Mouse (Mus musculus) liver, embryonic 13.5 days (tissue): ENCODE data around the gene Gsg1l. TPM values are rescaled to one million over a fixed set of nuclear protein-coding genes. Genes with fewer than 3 reads are reported as not detected.

Experiments used
- ATAC-seq: fragments of 200-750 bp; cut with Nextera tagmentation; 2 replicates; pipeline ENCODE4 v1.8.0; 2017; ENCODE audit warnings: low read depth, mild to moderate bottlenecking, moderate number of reproducible peaks, moderate library complexity
- DNase-seq: peaks from one replicate; pipeline ENCODE4 v3.0.0; 2022
- H3K27ac ChIP-seq: fragments of 300-500 bp; sonication (generic); 2 replicates; pipeline ENCODE4 v1.5.1; 2015; ENCODE audit warnings: moderate library complexity, mild to moderate bottlenecking, inconsistent platforms
- H3K27me3 ChIP-seq: fragments of 300-500 bp; sonication (generic); 2 replicates; pipeline ENCODE4 v1.6.1; 2015; ENCODE audit warnings: mild to moderate bottlenecking, inconsistent platforms
- H3K36me3 ChIP-seq: fragments of 300-500 bp; sonication (generic); 2 replicates; pipeline ENCODE4 v1.6.1; 2015; ENCODE audit warnings: mild to moderate bottlenecking, inconsistent platforms
- H3K4me1 ChIP-seq: fragments of 300-500 bp; sonication (generic); replicated peaks from 2 replicates; pipeline ENCODE4 v1.6.1; 2015; ENCODE audit warnings: inconsistent platforms
- H3K4me2 ChIP-seq: fragments of 300-500 bp; sonication (generic); 2 replicates; pipeline ENCODE4 v1.6.1; 2015; ENCODE audit warnings: inconsistent platforms, mild to moderate bottlenecking, moderate library complexity
- H3K4me3 ChIP-seq: fragments of 300-500 bp; sonication (generic); replicated peaks from 2 replicates; pipeline ENCODE4 v1.5.1; 2015; ENCODE audit warnings: mild to moderate bottlenecking, inconsistent platforms
- H3K9ac ChIP-seq: fragments of 300-500 bp; sonication (generic); 2 replicates; pipeline ENCODE4 v1.6.1; 2015; ENCODE audit warnings: mild to moderate bottlenecking, inconsistent platforms
- H3K9me3 ChIP-seq: fragments of 300-500 bp; sonication (generic); replicated peaks from 2 replicates; pipeline ENCODE4 v1.6.1; 2016; ENCODE audit warnings: inconsistent platforms
- WGBS: fragments of 180-500 bp; shearing (Covaris S2); methylation state at CpG from one replicate; pipeline ENCODE4 v1.1.7; 2015; ENCODE audit not compliant: insufficient replicate concordance; 5-methylcytosine and 5-hydroxymethylcytosine counted together
- polyA plus RNA-seq: library from polyadenylated mRNA; unstranded; fragments of >200 nt; fragmentation: Nextera tagmentation; extraction: Ambion mirVana; gene quantifications from 2 replicates; pipeline ENCODE4 v1.2.1, GENCODE M21; 2015

Gene Gsg1l
- polyA plus RNA-seq, 1 experiment from 2014 or later: 0.06 TPM

DNA sequence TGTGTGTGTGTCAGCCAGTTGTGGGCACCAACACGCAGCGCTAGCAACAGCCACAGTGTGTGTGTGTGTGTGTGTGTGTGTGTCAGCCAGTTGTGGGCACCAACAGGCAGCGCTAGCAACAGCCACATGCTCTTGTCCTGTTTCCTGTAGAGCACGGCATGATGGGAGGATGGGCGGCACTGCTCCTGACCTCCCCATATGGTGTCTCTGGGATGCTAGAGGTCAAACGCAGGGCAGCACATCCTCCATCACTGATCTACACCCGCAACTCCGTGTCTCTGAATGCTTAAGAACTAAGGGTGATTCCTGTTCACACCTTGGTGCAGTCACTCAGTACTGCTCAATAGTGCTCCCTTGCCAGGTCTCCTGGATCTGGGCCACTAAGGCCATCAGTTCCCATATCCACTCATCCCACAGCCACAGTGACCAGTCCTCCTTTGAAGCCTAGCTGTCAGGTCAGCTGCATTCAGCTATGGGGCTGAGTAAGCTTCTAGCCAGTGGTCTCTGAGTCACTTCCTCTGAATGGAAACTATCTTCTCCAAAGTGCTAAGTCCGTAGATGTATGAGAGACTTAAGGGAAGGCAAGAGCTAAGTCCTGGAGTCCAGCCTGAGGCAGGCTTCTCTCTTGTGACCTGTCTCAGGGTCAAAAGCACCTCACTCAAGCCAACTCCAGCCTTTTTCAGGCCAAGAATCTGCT, 15.2 kb upstream of the Gsg1l start:
- Histone ChIP-seq H3K27ac (no peak overlapping the region), H3K4me2 (no peak overlapping the region), H3K36me3 (peaks cover 40% of the 10 kb centered on the region), H3K4me3 (no peak overlapping the region), H3K9me3 (no peaks in the 10 kb centered on the region), H3K4me1 (no peaks in the 10 kb centered on the region), H3K27me3 (no peaks in the 10 kb centered on the region), H3K9ac (no peak overlapping the region)
- 60% methylated on average over 7 of the region's 9 CpGs for WGBS
- ATAC-seq (no peak), DNase-seq (no peak)

DNA sequence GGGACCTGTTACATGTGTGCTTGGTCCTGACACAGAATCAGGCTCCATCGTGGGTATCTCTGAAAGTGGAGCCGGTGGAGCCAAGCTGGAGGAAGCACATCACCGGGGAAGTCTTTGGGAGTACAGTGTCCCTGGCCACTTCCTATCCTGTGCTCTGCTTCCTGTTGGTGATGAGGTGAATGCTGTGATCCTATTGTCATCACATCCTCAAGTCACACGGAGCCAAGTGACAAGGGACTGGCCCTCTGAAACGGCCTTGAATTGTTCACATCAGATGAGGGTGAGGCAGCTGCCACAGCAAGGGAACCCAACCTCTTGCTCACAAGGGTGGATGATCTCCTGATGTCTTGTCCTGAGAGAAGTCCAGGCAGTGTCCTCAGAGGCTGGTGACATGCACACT, 14.4 kb upstream of the Gsg1l start:
- H3K9ac ChIP-seq: no peak overlapping the region
- DNase-seq (no peak), ATAC-seq (no peak)
- no peak overlapping the region for H3K27ac ChIP-seq
- H3K36me3 ChIP-seq: peaks cover 32% of the 10 kb centered on the region
- no peak overlapping the region for H3K4me3 ChIP-seq
- no peaks in the 10 kb centered on the region for H3K9me3 ChIP-seq
- no peaks in the 10 kb centered on the region for H3K4me1 ChIP-seq
- H3K27me3 ChIP-seq: no peaks in the 10 kb centered on the region
- H3K4me2 ChIP-seq: no peak overlapping the region
- 43% methylated on average over 5 of the region's 5 CpGs for WGBS

DNA sequence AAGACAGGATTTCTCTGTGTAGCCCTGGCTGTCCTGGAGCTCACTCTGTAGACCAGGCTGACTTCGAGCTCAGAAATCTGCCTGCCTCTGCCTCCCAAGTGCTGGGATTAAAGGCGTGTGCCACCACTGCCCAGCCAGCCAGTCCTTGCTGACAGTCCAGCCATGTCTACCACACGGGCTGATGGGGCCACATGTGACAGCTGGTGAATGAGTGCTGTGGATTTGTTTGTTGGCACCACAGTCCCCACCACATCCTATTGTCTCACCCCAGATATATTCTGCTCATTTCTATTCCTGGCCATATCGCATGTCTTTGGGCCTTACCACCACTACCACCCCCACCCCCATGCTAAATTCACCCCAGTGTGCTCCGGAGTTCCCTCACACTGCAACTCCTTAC, 12.5 kb upstream of the Gsg1l start:
- ATAC-seq (no peak), DNase-seq (no peak)
- peaks cover 14% of the 10 kb centered on the region for H3K36me3 ChIP-seq
- H3K9me3 ChIP-seq: no peaks in the 10 kb centered on the region
- no peaks in the 10 kb centered on the region for H3K27me3 ChIP-seq
- H3K27ac ChIP-seq: no peak overlapping the region
- no peak overlapping the region for H3K9ac ChIP-seq
- H3K4me3 ChIP-seq: no peak overlapping the region
- no peaks in the 10 kb centered on the region for H3K4me1 ChIP-seq
- WGBS: 62% methylated on average over 5 of the region's 5 CpGs
- no peak overlapping the region for H3K4me2 ChIP-seq

DNA sequence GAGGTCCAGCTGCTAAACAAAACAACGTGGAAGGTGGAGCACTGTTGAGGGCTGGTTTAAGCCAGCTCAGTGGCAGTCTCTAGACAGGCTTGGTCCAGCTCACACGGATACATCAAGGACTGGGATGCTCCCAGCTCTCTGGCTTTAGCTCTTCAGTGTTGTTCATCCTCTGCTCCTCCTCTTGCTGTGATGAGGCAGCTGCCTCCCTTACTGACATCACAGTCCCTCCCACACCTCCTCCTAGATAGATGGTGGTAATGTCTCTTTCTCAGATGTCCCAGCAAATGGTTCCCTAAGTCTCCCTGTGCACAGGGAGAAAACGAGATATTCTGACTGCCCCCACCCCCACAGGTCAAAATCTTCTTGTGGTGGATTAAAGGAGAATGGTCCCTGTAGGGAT, 11.0 kb upstream of the Gsg1l start:
- H3K4me1 ChIP-seq: no peaks in the 10 kb centered on the region
- H3K9me3 ChIP-seq: no peaks in the 10 kb centered on the region
- no peak overlapping the region for H3K9ac ChIP-seq
- peaks cover under 1% of the 10 kb centered on the region; the same call in 1 of the 2 replicates for H3K36me3 ChIP-seq
- H3K27me3 ChIP-seq: no peaks in the 10 kb centered on the region
- ATAC-seq (no peak), DNase-seq (no peak)
- no peak overlapping the region for H3K27ac ChIP-seq
- H3K4me2 ChIP-seq: no peak overlapping the region
- H3K4me3 ChIP-seq: no peak overlapping the region
- WGBS: 34% methylated on average over 3 of the region's 3 CpGs

DNA sequence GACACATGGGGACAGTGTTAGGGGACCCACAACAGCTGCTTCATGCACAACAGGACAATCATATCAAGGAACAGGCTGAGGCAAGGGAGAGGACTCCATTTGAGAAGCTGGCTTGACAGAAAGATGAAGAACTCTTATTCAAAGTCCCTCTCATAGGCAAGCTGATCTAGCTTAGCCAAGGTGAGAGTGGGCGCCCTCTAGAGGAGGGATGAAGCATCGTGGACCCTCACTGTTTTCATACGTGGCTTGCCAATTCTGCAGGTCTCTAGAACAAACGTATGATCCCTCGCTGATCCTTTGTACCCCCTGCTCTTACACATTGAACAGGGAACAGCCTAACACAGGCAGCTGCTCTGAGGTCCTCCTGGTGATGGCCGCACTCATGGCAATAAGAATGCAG, 7.6 kb upstream of the Gsg1l start:
- H3K36me3 ChIP-seq: no peaks in the 10 kb centered on the region
- no peak overlapping the region for H3K27ac ChIP-seq
- H3K4me3 ChIP-seq: no peak overlapping the region
- DNase-seq (peak; percentile 34), ATAC-seq (no peak)
- no peak overlapping the region for H3K9ac ChIP-seq
- no peaks in the 10 kb centered on the region for H3K9me3 ChIP-seq
- H3K27me3 ChIP-seq: peaks cover 15% of the 10 kb centered on the region
- 13% methylated on average over 6 of the region's 6 CpGs for WGBS
- H3K4me1 ChIP-seq: no peaks in the 10 kb centered on the region
- no peak overlapping the region for H3K4me2 ChIP-seq

DNA sequence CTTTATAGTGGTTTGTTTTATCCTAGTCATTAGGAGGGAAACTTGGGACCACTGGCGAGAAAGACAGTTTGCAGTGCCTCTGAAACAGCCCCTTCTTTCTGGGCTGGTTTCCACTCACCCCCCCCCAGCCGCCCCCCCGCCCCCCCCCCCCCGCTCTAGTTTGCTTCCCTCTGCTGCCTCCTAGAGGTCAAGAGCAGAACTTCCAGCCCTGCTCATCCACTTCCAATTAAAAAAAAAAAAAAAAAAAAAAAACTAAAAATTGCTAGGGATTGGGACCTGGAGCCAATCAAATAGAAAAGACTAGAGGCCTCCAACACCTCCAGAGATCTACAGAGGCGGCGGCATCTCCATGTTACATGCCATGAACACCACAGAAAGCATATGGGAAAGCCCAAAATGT, 5.9 kb upstream of the Gsg1l start:
- no peak overlapping the region for H3K4me2 ChIP-seq
- ATAC-seq (no peak), DNase-seq (no peak)

DNA sequence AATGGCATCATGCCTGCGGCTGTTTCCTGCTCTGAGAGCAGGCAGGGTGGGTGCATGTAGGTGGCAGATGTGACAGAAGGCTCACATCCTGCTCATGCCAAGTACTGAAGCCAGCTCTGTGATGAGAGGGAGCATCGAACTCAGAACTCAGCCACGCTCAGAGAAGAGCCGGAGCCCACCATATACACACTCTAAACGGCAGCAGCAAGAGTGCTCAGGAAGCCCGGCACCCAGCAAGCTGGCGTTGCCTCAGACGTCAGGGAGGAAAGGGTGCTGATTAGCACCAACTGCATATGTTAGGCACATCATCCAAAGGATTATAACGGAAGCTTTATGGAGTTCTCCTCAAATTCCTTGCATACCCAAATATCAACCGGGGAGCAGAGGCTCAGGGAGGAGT, 5.4 kb upstream of the Gsg1l start:
- H3K4me3 ChIP-seq: no peak overlapping the region
- H3K4me2 ChIP-seq: no peak overlapping the region
- 67% methylated on average over 10 of the region's 10 CpGs for WGBS
- H3K9me3 ChIP-seq: no peaks in the 10 kb centered on the region
- ATAC-seq (no peak), DNase-seq (no peak)
- no peak overlapping the region for H3K9ac ChIP-seq
- H3K36me3 ChIP-seq: no peaks in the 10 kb centered on the region
- H3K27me3 ChIP-seq: peaks cover 36% of the 10 kb centered on the region
- H3K27ac ChIP-seq: no peak overlapping the region
- H3K4me1 ChIP-seq: no peaks in the 10 kb centered on the region

More for the DNA sequence above, 5.9 kb upstream of the Gsg1l start:
- Histone ChIP-seq H3K9me3 (no peaks in the 10 kb centered on the region), H3K4me3 (no peak overlapping the region), H3K36me3 (no peaks in the 10 kb centered on the region), H3K27me3 (peaks cover 31% of the 10 kb centered on the region), H3K9ac (no peak overlapping the region), H3K4me1 (no peaks in the 10 kb centered on the region), H3K27ac (no peak overlapping the region)
- WGBS: 11% methylated on average over 5 of the region's 6 CpGs

DNA sequence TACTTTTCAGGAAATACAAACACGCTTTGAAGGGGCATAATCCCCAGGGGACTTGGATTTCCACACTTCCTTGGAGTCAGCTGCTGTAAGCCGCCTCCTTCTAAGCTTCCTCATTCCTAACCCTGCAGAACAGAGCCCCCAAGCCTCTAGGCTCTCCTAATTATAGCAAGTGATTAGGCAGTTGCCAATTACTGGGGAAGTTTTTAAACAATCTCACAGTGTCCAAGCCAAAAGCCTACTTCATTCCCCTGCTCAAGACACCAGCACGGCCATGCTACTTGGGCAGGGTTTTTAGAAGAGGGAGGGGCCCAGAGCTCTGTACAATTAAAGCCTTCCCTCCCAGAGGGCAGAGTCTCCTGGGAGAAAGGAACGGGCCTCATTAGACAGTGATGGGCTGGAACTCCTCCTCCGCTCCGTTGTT, 4.1 kb upstream of the Gsg1l start:
- Histone ChIP-seq H3K9ac (no peak overlapping the region), H3K27me3 (peaks cover 49% of the 10 kb centered on the region), H3K36me3 (no peaks in the 10 kb centered on the region), H3K27ac (no peak overlapping the region), H3K9me3 (no peaks in the 10 kb centered on the region), H3K4me2 (no peak overlapping the region), H3K4me1 (no peaks in the 10 kb centered on the region), H3K4me3 (no peak overlapping the region)
- 42% methylated on average over 6 of the region's 6 CpGs for WGBS
- DNase-seq (no peak), ATAC-seq (no peak)

DNA sequence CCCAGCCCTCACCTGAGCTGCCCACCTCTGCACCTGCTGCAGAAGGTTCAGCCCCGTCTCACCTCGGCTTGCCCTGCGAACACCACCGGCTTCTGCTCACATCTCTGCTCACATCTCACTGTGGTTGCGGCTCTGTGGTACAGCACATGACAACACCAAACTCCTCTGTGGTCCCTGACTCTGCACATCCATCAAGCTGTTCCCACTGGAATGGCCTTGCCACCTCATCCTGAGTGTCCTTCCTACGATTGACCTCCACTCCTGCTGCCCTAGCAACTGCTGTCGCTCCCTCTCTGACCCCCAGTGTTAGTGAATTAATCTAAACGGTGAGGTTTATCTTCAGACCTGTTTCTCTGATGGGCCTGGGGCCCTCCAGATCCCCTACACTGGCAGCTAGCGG, 2.9 kb upstream of the Gsg1l start:
- Histone ChIP-seq H3K4me2 (no peak overlapping the region), H3K9ac (no peak overlapping the region), H3K4me1 (no peaks in the 10 kb centered on the region), H3K4me3 (no peak overlapping the region), H3K9me3 (no peaks in the 10 kb centered on the region), H3K27ac (no peak overlapping the region), H3K36me3 (no peaks in the 10 kb centered on the region), H3K27me3 (peaks cover 61% of the 10 kb centered on the region)
- 76% methylated on average over 9 of the region's 9 CpGs for WGBS
- ATAC-seq: no peak
- no peak for DNase-seq

DNA sequence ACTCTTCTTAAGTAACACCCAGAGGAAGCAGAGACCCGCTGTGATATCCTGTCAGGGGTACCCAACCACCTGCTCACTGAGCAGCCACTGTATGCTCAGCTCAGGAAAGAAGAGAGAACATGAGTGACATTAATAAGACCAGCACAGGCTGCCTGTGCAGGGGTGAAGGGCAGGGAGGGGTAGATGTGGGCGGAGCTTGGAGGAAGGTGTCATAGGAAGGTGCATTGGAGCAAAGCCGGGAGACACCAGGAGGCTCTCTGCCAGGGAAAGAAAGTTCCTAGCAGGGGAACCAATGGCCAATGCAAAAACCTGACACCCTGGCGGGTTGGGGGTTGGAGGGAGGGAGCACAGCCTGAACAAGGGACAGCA, 1.8 kb upstream of the Gsg1l start:
- H3K4me1 ChIP-seq: no peaks in the 10 kb centered on the region
- WGBS: 10% methylated on average over 4 of the region's 4 CpGs
- DNase-seq: no peak

DNA sequence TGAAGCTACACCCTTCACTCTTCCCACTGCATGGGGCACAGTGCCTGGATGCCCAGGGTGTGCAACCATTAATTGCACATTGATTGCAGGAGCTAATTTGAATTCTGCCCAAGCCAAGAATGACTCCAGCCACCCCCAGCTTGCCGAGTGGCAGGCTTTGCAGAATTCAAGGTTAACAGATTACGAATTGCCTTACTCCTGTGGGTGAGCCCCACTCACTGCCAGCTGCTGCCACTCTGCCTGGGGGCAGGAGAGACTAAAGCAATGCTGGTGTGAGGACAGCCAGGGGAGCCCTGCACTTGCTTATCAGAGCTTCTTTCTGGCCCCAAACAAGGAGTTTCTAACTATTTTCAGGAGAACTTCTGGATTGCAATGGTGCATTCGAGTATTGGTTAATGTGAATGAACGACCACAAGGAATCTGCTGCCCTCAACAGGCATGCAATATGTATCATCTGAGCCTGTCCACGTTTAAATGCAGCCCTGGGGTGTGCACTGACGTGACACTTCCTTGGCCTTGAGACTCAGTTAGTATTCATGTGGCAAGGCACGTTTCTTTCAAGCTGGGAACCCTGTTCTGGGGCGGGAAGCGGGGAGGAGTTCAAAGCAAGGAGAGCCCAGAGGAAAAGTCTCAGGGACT, 1.2 kb upstream of the Gsg1l start:
- H3K4me2 ChIP-seq: no peak overlapping the region
- no peak overlapping the region for H3K4me3 ChIP-seq
- no peaks in the 10 kb centered on the region for H3K4me1 ChIP-seq
- H3K9me3 ChIP-seq: no peaks in the 10 kb centered on the region
- peaks cover 67% of the 10 kb centered on the region for H3K27me3 ChIP-seq
- no peak overlapping the region for H3K9ac ChIP-seq
- no peaks in the 10 kb centered on the region for H3K36me3 ChIP-seq
- 24% methylated on average over 9 of the region's 9 CpGs for WGBS
- no peak for ATAC-seq
- no peak overlapping the region for H3K27ac ChIP-seq
- no peak for DNase-seq

More for the DNA sequence above, 1.8 kb upstream of the Gsg1l start:
- Histone ChIP-seq H3K27ac (no peak overlapping the region), H3K36me3 (no peaks in the 10 kb centered on the region), H3K4me3 (no peak overlapping the region), H3K9ac (no peak overlapping the region), H3K4me2 (no peak overlapping the region), H3K27me3 (peaks cover 67% of the 10 kb centered on the region), H3K9me3 (no peaks in the 10 kb centered on the region)
- no peak for ATAC-seq

DNA sequence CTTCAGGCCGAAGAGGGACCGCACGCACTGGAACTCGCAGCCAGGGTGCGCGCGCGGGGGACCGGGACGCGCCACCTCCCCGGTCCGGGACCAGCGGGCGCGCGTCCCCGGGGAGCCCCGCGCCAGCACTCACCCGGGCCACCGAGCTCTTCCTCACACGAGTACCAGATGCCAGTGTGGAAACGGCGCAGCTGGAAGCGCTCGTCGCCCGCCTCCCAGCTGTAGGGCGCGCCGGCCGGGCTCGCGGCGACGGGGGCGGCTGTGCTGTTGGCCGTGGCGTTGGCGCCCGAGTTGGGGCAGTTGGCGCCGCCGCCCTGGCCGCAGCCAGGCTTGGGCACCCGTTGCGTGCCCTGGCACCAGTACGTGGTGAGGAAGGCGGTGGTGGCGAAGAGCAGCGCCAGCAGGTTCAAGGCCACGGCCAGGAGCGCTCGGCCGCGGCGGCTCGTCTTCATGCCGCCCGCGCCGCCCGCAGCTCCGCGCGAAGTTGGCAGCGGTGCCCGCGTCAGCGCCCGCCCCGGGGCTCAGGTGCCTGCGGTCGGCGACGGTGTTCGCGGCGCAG, 405 bp downstream of the Gsg1l start:
- ATAC-seq: no peak
- Histone ChIP-seq H3K27me3 (peaks cover 66% of the 10 kb centered on the region), H3K9me3 (no peaks in the 10 kb centered on the region), H3K27ac (no peak overlapping the region), H3K4me3 (peak overlapping the region; percentile 44), H3K36me3 (no peaks in the 10 kb centered on the region), H3K9ac (no peak overlapping the region), H3K4me1 (no peaks in the 10 kb centered on the region), H3K4me2 (peak overlapping the region; percentile 62)
- 2% methylated on average over 80 of the region's 80 CpGs for WGBS
- DNase-seq: no peak
